Mouse (Mus musculus) right cerebral cortex, postnatal 4 days (tissue): ENCODE results near the gene Vps35l.

ENCODE experiments used
- DNase-seq: peaks from one replicate; pipeline ENCODE4 v3.0.0-alpha.2; 2022

The Vps35l gene

GRCm38 (mm10) chr7:118739975-118740531 lies at the start of gene Vps35l:
Gene Vps35l (plus strand): TSS chr7:118740226.
- peak; percentile 81 for DNase-seq

GRCm38 (mm10) chr7:118691287-118691686 lies 48.7 kb upstream of the Vps35l start:
- no peak for DNase-seq

DNA sequence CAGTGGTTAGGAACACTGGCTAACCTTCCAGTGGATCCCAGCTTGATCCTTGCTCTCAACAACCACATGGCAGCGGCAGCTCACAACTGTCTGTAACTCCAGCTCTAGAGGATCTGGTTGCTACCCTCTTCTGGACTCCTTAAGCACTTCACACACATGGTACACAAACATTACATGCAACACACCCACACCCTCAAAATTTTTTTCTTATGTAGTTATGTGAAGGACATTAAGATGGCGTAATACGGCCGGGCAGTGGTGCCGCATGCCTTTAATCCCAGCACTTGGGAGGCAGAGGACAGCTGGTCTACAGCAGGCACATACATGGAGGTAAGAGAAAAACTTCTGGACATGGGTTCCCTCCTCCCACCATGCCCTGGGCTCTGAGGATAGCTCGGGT lies 43.9 kb upstream of the Vps35l start:
- DNase-seq = no peak

- no peak for DNase-seq
These were observed 42.9 kb upstream of the Vps35l start for GRCm38 (mm10) chr7:118697168-118697567.

DNA sequence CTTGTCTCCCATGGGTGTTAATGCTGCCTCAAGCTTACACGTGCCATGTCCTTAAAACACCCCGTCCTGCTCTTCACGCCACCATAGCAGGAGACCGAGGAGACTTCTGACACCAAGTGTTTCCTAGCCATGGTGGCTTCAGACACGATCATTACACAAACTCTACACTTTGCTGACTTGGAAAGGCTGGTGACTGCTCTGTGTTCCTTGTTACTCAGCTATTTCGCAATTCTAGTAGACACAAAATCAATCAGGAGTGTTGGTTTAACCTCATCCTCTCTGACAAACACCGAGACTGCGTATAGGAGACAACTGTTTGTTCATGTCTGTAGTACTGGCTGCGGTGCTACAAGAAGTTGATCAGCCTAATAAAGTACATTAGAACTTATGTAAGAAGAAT lies 41.1 kb upstream of the Vps35l start:
- no peak for DNase-seq

DNA sequence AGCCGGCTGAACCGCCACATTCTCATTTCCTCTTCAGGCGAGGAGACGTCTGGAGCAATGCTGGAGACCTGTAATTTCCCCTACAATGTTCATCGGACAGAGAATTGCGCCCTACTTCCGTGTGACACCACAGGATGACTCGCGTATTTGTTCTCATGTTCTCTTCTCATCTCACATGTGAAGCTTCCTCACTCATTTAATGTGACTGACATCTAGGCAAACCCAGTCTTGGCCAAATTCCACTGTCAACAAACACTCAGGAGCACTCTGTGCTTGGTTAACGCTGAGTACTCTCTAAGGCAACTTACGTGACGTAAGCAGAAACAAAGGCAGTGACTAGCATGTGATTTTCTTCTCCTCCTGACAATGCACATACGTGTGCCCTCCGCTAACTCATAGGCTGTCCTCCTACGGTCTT lies 36.9 kb upstream of the Vps35l start:
- DNase-seq = no peak

- no peak for DNase-seq
These were observed 35.8 kb upstream of the Vps35l start for GRCm38 (mm10) chr7:118704001-118704850.

DNA sequence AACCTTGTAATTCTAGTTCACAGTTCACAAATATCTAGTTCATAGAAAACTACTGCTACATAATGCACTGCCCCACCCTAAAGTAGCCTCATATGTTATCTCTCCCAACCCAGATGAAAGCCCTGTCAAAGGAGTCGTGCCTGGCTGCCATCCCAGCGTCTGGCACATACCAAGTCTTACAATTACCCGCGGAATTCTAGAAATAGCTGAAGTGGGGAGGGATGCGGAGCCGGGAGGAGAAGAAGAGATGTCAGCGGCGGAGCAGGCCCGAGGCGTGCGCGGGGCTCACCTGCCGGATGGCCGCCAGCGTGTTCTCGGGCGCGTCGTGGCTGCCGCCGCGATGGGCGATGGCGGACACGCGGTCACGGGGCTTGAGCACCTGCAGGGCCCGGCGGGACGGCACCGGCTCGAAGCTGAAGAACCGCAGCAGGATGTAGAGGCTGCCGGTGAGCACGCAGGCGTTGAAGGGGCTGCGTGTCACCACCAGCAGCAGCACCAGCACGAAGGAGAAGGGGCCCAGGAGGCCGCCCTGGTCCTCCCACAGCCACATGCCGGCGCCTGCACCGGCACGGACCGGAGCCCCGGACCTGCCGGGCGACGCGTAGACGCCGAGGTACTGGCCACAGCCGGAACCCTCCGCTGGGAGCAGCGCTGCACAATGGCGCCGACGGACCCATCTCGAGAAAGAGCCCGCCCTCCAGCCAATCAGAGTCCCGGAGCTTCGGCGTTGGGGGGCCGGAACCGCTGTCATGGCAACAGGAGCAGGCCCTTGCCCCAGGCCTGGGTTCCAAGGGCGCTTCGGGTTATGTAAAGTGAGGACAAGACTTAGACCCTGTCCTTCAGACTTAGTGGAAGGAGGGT lies 34.7 kb upstream of the Vps35l start, which contains the start of gene Gde1:
Gene Gde1, minus strand, starts transcription at position 678 of the 861 bp plus-strand sequence.
- peak; percentile 89 for DNase-seq

DNA sequence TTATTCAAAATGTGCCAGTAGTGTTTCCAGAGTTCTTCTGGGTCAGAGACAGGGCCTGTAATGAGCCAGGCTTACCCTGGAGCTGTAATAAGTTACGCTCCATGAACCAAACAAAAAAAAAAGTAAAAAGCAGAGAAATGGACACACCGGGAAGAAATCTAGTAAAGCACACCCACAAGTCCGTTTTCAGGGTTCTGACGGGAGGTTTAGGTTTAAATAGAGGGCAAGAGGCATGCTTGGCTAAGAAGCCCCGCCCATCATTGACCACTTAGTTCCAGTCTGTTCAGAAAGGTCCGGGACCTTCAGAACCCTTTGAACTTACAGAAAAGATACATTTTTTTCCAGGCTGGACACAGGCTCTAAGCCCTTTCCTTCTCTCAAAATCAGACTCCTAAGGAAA lies 34.0 kb upstream of the Vps35l start:
- DNase-seq = no peak

GRCm38 (mm10) chr7:118706488-118706887 lies 33.5 kb upstream of the Vps35l start:
- DNase-seq = no peak

- no peak for DNase-seq
These were observed 32.8 kb upstream of the Vps35l start for GRCm38 (mm10) chr7:118707216-118707615.

GRCm38 (mm10) chr7:118708002-118708401 lies 32.0 kb upstream of the Vps35l start:
- no peak for DNase-seq

DNA sequence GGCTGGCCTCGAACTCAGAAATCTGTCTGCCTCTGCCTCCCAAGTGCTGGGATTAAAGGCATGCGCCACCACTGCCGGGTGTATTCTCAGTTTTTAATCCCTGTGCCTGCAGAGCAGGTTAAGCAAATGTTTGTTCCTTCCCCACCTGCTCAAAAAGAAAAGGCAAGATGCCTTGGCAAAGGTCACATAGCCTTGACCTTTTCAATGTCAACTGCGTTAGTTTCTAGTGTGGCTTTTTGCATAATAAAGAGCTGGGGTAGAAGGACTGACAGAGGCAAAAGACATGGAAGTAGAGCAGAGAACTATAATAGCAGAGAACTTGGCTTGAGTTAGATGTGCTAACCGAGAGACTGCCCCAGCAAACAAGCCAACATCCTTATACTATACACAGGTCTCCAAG lies 29.2 kb upstream of the Vps35l start:
- DNase-seq = no peak

DNA sequence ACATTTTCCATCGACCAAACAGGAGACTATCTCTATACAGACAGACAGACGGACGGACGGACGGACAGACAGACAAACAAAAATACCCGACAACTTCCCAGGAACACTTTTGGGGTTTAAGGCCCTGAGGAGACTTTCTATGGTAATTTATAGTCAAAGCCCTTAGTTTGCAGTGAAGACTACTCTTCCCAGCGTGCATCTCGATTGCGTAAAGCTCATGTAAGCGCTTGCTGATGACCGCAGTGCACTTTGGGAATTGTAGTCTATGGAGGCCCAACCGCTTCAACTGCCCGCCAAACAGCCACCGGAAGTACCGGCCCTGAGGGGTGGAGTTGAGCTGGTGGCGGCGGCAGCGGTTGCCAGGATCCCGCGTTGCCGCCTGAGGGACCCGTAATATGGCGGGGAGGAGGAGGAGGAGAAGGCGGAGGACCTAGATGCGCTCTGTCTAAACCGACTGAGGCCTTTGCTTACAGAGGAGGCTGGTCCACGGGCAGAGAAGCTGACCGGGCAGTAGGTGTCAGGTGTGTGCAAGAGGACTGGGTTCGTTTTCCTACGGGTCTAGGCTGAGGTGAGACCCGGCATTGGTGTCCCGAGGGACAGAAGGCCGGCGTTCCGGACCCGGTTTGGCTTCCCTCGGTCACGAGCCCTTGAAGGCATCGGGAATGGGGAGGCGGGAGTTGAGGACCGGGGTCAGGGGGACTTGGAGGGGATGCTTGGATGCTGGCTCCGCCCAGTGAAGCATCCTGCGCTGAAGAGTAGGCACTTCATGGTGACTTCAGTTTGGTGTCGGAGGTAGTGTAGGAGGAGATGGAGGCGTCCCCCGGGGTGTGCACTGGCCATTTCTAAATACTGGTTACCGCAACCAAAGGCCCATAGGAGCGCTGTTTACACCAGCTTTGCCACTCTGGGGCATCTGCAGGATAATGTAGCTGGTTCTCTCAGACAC lies 27.5 kb upstream of the Vps35l start, which contains the start of gene Ccp110:
Gene Ccp110, plus strand, starts transcription at position 325 of the 946 bp plus-strand sequence.
- peak; percentile 85 for DNase-seq

GRCm38 (mm10) chr7:118714873-118715272 lies 25.2 kb upstream of the Vps35l start:
- DNase-seq = no peak

GRCm38 (mm10) chr7:118718066-118718465 lies 22.0 kb upstream of the Vps35l start:
- no peak for DNase-seq

DNA sequence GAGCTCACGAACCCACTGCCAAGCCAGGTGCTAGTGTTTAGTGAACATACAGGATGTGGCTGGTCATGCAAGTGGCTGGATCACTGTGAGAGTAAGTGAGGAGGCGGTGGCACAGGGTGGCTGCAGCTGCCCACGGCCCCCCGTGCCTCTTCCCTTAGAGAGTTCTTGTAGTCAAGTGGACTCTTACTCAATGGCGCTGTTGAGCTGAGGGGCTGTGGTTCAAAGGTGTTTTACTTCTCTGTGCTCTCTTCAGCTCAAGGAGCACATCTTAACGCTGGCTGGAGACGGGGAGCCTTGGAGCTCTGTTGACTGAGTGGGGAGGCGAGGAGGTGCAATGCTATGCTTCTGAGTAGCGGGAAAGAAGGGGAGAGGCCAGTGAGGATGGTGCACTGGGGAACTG lies 16.1 kb upstream of the Vps35l start:
- DNase-seq = no peak

DNA sequence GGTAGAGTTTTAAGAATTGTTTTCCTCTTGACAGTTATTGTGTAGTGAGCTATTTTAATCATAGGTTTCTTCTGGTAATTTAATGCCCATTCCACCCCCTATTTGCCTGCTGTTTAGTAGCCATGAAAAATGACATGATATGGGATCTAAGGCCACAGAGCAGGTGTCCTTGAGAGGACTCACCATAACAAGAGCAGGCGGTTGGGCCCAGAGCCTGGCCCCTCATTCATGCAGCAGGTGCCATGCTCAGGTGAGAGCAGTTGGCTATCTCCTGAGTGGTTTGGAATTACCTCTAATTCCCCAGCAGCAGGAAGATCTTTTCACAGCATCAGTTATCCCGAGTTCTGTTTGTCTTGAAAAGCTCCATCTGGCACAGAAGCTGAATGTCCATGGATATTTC lies 14.6 kb upstream of the Vps35l start:
- no peak for DNase-seq

DNA sequence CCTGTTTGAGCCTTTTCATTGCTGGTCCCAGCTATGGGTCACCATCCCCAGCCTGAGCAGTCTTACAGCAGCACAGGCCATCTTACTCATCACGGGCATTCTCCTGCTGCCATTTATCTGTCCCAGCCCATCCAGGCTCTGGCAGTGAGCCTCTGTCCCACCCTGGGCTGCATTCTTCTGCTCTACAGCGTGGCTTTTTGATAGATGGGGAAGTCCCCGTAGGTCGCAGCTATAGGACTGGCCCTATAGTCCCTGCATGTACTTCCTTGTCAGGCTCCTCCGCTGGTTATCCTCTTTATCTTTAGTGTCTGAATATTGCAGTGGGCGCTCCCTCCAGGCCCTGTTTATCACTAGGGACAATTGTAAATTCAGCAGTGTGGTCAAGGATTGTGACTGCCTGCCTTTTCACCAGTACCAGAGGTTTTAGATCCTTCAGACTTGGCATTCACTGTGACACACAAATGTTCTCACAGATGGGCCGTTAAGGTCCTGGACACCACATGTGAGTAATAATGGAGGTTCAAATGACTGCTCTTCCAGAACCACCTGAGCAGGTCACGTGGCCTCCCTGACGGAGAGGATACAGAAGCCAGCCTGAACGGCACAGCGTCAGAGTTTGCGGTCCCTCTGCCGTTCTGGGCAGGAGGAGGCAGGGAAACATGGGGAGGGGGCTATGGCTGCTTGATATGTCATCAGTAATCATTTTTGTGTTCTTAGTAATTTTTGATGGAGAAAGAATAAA lies 11.0 kb upstream of the Vps35l start:
- no peak for DNase-seq

DNA sequence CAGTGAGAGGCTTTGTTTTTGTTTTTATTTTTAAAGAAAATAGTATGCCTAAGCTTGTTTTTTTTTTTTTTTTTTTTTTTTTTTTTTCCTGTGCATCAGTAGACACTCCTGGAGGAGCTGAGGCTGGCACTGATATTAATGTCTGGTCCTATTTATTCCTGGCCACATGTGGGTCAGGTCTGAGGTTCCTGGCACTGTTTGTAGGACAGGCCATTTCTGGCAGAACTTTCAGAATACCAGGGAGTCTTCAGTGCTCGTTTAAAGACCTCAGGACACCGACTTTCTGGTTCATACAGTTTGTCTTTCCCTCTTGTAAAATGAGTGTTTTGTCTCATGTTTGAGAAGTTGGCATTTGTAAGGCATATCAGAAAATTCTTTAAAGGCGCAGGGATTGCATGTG lies 8.2 kb upstream of the Vps35l start:
- DNase-seq = no peak

GRCm38 (mm10) chr7:118733225-118733624 lies 6.8 kb upstream of the Vps35l start:
- DNase-seq = no peak
